Mouse (Mus musculus) heart, adult 8-10 months (tissue): ENCODE results near the gene Fam57b. TPM values are rescaled to one million over a fixed set of nuclear protein-coding genes. Genes with fewer than 3 reads are reported as not detected.
A peak's percentile ranks its signal among the peaks of the same experiment; 100 is the strongest.

Source experiments
- DNase-seq: peaks from one replicate; pipeline ENCODE4 v3.0.0; 2022; ENCODE audit warnings: low spot score
- total RNA-seq, 4 experiments: library from RNA; stranded (reverse); gene quantifications; 2 replicates each; pipeline ENCODE4 v1.2.4; 2022

The Fam57b gene
- total RNA-seq, 4 experiments from 2014 or later = 6.9 to 10.1 (median 8.0) TPM

DNA sequence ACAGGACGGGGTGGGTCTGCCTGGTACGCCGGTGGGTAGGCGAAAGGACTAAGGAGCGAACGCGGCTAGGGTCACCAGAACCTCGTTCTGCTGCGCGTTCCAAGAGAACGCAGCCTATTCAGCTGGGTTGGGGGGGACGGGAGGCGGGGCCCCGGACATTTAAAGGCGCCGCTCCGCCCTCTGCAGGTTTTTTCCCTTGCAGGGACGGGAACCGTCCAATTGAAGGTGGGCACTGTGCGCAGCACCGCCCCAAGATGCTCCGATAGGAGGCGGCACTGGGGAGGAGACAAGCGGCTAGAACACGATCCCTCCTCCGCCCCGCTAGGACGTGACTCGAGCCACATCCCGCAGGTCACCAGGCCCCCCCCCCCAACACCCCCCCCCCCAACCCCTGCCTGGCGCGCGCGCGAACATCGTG is 1.6 kb downstream of the Fam57b start:
- DNase-seq = peak; percentile 98

DNA sequence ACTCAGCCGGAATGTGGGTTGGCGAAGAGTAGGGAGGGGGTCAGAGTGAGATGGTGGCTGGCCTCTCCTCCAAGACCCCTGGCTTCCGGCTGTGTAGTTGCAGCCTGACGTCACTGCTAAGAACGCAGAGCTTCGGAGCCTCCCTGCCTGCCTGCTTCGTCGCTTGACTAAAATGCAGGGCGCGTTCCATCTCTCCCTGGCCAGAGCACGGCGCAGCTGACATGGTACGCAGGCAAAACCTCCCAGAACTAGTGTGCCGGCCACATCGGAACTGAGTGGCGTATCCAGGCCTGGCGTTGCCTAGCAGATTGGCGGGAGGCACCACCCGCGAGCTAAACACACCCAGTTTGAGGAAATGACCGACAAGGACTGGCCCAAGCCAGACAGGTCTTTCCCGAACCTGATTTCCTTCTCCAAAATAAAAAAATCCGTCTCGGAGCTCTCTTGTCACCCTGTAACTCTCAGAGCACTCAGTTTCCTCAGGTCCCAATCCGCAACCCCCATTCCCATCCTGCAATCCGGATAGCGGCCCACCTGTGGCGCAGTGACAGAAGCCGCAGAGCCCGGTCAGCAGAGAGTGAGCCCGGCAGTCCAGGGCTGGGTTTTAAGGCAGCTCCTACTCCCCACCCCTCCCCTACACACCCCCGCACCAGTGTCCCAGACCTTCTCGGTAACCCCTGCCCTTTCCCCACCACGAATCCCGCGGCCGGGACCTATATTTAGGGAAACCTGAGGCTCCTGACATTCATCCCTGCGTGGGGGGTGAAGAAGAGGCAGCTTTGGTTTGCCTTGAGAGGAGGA is 2.2 kb downstream of the Fam57b start:
- no peak for DNase-seq

DNA sequence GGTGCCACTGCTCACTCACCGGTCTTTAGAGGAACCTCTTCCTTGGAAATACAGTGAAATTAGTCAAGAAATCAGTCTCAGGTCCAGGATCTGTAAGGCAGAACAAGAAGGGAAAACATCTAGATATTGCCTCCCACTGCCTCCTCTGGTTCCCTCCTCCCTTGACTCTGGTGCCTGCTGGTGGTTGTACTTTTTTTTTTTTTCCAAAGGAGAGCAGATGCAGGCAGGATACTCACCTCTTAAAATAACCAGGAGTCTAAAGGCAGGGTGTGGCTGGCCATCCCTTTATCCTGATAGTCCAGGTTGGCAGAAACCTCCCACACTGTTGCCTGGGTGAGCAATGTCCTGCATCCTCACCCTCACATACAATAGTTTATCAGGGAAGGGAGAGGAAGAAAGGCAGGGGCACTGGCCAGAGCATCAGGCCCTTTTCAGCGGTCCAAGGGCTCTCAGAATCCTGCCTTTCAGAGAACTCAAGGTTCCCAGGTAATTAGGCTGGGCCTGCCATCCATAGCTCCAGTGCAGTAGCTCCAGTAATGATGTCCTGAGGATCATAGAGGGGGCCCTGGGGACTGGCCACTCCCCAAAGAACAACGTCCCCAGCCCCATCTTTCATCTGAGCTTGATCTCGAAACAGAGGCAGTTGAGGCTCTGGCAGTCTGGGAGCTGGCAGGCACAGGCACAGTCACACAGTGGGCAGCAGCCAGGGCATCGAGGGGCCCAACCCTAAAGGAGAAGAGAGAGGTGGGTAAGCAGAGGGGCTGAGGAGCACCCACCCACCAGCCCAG is 3.0 kb downstream of the Fam57b start:
- no peak for DNase-seq

DNA sequence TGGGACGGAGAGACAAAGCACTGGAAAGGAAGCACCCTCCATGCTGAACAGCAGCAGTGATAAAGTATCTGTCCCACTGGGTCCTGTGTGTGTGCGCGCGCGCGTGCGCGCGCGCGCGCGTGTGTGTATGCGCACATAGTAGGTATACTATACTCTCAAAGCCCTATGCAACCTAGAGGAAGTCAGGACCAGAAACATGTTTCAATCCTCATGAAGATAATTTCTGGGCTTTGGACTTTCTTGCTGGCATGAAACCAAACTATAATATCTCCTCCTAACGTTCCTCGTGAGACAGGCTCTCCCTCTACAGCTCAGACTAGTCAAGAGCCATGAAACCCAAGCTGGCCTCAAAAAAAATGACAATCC is 3.6 kb downstream of the Fam57b start:
- no peak for DNase-seq

DNA sequence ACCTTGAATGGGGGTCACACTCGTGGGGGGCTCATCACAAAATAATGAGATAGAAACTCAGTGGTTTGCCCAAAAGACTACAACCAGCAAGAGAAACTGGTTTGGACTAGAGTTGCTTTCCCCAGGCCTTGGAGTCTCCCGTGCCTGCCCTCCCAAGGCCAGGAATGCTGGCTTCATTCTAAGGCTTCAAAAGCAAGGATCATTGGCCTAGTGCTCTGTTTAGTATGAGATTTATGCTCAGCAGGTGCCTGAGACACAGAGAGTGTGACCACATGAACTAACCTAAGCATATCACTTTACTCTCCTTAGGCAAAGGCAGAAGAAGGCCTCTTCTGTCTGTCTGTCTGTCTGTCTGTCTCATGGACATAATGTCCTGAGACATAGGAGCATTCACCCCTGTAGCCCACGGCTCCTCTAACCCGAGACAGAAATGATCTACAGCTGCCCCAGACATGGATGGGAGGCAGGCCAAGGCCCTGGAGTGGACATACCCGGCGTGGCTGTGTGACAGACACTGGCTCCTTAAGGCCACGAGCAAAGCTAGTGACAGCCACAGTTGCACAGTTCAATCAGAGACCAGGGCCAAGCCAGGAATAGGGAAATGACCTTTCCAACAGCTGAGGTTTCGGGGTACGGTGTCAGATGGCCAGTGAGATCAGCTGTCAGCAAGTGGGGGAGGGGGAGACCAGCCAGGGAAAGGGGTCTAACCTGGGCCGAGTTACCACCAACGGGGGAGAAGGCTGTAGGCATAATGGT is 4.8 kb downstream of the Fam57b start:
- DNase-seq = no peak

DNA sequence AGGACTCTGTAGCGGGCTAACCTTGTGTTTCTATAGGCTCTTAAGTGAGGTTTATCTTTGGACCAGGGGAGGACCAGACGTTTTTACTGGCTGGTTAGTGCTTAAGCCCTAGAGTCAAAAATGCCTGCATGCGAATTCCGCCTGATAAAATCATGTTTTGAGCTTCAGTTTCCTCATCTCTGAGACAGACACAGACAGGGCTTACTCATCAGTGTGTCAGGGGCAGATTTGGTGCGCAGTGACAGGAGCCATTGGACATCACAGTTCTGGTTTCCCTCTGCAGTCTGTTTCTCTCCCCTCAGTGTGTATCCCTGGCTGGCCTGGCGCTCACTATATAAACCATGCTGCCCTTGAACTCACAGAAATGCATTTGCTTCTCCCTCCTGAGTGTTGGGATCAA is 5.7 kb downstream of the Fam57b start:
- no peak for DNase-seq

DNA sequence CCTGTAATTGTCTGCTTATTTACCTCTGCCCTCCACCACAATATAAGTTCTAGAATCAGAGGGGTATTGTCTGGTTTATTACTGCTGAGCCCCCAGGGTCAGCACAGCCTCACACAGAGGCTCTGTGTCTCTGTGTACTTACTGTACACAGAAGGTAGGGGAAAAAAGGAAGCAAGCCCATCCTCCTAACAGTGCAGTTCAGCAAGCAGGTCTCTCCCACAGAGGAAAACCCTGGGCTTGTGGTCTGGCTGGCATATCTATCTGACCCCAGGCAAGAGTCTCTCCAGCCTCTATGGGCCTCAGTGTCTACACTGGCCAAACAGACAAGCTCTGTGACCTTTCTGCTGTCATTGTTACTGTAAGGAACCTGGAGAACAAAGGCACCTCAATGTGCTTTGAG is 6.3 kb downstream of the Fam57b start:
- DNase-seq = no peak

DNA sequence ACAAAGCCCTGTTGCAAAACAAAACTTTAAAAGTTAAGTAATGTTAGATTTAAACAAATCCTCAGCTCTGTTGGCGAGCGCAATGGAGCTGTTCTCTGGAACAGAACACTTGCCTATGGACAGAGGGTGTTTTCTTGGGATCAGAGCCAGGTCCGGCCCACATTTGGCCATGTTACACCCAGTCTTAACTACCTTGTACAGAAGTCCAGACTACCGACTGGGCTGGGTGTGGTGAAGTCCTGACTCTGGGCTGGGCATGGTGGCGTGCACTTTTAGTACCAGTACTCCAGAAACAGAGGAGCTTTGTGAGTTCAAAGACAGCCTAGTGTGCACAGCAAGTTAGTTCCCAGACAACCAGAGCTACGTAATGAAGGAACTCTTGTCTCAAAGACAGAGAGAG is 9.5 kb downstream of the Fam57b start:
- DNase-seq = no peak

DNA sequence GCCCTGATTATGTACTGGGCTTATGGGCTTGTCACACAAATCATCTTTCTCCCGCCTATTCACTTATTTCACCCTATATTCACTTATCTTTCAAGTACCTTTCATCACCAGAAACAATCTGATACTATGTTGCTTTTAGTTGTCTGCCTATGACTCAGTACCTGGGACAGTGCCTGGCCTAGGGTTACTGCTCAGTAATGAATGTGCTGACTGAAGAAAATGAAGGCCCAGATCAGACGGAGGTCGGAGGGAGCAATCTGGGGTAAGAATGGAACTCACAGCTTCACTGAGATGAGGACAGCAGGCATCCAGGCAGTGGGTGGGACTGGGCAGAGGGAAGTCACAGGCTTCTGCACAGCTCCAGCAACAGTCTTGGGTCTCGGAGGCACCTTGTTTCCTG is 9.9 kb downstream of the Fam57b start:
- DNase-seq = no peak

DNA sequence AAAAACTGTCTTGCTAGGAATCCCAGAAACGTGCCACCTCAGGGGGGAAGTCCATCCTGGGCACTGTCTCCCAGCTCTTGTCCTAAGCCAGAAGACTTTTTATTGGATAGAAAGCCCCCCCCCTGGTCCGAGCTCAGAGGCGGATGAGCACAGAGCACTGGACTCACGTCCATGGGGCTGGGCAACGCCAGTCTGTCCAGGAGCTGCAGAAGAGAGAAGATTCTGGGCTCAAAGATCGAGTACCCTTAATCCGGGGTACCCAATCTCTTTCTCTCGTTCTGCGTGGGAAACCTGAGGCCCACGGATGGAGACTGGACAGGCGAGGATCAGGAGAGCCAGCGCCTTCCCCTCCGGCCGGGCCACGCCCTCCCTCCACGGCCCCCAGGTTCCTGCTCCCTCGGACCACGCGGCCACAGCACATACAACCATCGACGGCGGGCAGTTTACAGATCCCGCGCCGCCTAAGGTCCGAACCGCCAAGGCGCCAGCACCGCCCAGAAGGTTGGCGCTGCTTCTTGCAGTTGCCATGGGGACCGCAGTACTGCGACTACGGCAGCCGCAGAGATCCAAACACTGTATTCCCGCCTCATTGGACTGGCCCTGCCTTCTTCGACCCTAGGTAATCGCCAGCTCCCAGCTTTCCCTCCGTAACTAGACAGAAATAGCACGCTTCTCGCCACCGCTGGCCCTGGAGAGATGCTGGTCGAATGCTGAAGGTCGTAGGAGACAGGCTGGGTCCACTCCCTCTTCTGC is 11.4 kb downstream of the Fam57b start:
- DNase-seq = peak; percentile 96

DNA sequence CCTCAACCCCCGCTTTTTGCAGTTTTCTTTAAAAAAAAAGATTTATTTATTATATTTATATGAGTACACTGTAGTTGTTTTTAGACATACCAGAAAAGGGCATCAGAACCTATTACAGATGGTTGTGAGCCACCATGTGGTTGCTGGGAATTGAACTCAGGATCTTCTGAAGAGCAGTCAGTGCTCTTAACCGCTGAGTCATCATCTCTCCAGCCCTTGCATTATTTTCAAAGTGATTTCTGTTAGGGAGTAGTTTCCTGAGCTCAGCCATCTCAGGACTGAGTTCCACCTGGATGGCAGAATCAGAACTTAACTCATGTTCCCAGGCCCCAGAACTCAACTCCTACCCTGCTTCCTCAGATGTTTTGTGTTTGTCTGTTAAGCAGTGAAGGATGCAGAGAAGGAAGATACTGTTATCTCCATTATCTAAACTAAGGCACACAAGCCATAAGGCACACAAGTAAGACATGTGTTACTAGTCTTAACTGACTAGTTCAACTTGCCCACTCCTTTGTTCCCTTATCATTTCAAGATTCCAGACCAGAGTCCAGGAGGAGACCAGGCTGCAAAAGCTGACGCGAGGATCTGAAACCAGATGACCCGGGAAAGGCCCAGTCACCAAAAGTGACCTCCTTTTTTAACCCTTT is 12.4 kb downstream of the Fam57b start:
- DNase-seq = no peak

DNA sequence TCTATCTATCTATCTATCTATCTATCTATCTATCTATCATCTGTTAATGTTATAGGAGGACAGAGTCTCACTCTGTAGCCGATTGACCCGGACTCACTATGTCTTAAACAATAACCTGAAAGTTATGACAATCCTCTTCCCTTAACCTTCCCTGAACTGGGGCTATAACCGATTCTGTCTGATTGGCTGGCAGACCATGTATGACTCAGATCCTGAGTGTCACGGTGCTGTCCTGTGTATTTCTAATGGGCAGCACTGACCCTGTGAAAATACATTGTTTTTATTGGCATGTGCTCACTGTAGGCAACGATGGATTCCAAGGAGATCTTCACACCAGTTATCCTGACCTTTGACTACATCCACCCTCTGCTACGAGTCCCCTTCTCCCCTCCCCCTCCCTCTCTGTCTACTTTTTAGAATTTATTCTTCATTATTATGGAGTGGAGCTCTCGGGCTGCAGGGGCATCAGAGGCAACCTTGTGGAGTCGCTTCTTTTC is 18.3 kb downstream of the Fam57b start:
- DNase-seq = no peak

DNA sequence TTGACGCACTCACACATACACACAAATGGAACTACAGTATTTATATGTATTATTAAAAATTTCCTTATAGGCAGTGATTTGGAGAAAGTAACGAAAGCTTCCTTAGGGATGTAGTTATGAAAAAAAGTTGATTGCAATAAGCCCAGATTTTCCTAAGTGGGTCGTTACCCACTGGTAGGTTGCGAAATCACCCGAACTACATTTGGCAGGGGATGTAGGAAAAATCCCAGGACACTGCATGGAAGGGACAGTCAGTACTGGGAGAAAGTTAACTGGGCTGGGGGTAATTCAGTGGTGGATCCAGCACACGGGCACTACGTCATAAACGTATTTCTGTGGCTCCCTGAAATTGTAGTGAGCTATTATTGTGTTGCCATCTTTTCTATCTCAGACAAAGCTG is 19.0 kb downstream of the Fam57b start:
- peak; percentile 69 for DNase-seq

DNA sequence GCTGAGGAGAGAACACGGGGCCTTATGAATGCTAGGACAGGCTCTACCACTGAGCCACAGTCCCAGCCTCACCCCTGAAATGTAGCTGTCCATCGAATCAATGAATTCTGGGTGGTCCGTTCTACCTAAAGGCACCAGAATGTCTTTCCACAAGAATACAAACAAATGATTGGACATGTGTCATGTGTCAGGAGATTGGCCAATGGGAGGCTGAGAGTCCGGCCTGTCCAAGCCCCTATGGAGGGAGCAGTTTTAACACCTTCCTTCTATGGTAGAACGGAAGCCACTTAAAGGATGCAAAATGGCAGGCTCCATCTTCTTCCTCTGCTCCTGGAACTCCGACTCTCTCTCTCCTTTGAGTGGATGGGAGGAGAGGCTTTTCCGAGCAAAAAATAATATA is 20.1 kb downstream of the Fam57b start:
- no peak for DNase-seq

DNA sequence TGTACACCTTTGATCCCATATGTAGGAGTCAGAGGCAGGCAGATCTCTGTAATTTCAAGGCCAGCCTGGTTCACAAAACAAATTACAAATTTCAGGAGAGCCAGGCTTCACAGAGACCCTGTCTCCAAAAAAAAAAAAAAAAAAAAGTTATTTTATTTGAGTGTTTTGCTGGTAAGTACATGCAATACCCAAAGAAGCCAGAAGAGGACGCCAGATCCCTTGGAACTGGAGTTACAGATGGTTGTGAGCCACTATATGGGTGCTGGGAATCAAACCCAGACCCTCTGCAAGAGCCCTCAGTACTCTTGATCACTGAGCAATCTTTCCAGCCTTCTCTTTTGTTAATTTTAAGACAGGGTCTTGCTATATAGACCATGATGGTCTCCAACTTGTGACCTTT is 21.4 kb downstream of the Fam57b start:
- DNase-seq = no peak

DNA sequence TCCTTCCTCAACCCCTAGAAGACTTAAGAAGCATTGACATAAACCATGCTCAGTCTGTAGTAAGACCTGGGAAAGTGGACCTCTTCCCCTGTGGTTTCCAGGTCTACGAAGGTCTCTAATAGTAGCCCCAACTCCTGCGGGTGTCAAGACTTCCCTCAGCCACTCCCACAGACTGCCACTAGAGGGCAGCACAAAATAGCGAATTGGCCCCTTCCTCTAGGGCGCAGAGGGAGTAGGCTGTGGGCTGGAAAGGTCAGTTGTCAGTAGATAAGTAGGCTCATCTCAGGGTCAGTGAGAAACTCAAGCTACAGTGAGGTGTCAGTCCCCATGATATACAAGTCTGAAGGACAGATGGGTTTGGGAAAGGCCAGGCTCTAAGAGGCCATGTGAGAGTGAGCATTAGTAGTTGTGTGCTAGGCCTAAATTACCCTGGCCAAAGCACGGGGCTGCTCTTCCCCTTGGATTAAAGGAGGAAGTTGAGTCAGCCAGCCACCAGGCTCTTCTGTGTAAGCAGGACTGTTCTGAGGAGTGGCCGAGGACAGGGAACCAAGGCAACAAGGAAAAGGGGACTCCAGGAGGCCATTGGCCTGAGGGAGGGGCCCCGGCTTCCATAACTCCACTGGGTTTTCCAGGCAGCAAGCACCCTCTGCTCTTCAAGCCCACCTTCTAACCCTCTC is 24.5 kb downstream of the Fam57b start:
- peak; percentile 85 for DNase-seq

DNA sequence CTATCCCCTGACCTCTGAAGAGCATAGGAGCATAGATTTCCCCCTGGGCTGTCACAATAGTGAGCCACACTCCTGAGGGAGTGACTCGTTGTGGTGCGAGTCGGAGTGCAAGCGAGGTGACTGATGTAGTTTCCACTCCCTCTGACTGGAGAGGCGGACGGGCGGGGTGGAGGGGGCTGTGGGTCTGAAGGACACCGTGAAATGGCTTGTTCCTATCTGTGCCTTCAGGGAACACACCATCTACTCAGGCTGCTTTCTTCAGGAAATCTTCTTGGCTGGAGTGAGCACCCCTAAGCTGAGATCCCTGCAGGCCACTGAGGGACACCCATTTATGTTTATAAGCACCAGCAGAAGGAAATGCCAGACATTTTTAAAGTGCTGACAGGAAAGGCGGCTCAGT is 25.3 kb downstream of the Fam57b start:
- peak; percentile 54 for DNase-seq

DNA sequence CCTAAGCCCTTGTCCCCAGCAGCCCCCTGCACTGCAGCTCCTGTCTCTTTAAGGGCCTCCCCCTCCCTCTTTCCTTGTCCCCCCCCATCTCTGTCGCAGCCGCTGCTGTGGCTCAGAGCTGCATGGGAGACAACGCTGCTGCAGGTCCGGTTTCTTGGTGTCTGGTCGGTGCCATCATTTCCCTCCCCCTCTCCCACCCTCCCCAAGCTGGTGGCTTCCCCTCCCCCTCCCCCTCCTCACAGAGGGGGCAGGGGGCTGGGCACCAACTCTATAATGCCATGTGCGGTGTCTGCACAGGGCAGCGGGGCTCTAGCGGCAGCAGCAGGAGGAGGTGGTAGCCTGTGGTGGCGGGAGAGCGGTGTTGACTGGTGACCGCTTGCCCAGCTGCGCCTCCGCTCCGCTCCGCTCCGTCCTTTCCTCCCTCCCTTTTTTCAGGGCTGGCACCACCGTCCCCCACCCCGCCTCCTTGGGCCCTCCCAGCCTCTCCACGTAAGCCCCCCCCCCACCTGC is 25.8 kb downstream of the Fam57b start:
- no peak for DNase-seq

DNA sequence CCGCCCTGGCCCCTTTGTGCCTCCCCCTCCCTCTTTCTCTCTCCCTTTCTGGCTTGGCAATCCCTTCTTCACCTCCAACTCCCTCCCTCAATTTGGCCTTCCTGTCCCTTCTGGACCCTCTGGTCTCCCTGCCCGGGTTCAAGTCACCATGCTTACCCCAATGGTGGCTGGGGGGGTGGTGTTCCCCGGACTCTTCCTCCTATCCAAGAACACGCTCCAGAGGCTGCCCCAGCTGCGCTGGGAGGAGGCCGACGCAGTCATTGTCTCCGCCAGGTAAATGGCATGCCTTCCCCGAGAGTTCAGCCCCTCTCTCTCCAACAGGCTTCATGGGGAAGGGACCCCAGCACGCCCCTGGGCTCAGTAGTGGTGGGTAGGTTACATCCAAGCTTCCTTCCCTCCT is 26.5 kb downstream of the Fam57b start:
- DNase-seq = no peak

DNA sequence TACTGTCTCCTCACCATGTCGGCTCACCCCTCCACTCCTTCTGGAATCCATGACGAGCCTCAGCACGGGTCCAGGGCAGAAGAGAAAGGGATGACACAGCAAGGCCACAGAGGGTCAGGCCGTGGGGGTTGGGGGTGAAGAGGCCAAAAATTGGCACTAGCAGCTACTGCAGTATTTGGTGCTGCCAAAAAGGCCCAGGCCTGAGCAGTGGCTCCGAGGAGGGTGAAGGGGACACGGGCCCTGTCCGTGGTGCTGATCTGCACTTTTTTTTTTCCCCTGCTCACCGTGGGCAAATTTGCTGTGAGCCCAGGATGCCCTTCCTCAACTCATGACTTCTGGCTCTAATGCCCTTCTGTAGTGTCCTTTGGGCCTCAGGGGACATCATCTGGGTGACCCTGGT is 27.9 kb downstream of the Fam57b start:
- DNase-seq = no peak
